ENCODE assay signal across 8 mouse cellular contexts in the genomic region with DNA sequence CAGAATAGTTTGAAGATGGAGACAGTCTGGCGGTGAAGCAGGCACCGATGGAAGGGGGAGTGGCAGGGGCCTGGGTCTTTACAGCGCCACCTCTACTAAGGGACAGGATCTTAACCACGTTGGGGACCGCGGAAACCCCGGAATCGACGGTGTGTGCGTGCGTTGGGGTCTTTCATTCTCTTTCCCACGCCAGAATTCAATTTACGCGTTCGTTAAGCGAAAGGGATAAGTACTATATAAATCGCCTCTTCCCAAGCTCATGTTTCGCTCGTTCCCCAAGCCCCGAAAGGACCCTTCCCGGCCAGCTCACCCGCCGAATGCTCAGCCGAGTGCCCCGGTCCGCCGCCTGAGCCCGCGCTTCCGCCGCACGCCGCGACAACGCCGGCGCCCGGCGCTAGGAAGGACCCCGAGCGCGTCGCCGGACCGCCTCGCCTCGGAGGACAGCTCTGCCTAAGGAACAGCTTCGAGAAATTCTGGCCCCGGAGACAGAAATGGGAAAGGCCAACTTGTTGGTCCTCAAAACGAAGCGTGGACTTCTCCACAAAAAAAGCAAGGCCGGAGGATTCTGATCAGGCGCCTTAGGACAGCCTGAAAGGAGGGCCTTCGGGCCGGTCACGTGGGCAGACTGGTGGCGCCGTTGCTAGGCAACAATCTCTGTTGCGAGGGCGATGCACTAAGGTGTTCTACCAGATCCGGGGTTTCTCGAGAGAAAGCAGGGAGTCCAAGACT. TPM values are rescaled to one million over a fixed set of nuclear protein-coding genes. Genes with fewer than 3 reads are reported as not detected.
DNase-seq lines count a peak whose midpoint lies in the region; ATAC-seq and TF ChIP-seq lines count a peak whose summit lies in the region.

A gene (minus strand): TSS at position 401 of the 729 bp plus-strand sequence.
A gene (plus strand): TSS at position 620 of the 729 bp plus-strand sequence.

- H3ac ChIP-seq in C2C12 (ENCODE audit: control insufficient read depth, insufficient read length, low read depth), result peak within 1 kb of the TSS; percentile 95

- peak within 1 kb of the TSS; percentile 87 for H3K9ac ChIP-seq in heart, embryonic 12.5 days
- H3K9ac ChIP-seq in kidney, postnatal 0 days (ENCODE audit: low read depth, low read length), result peak within 1 kb of the TSS; percentile 76
- H3K9ac ChIP-seq in liver, embryonic 11.5 days (ENCODE audit: low read depth, low read length), result peak within 1 kb of the TSS; percentile 88
- peak within 1 kb of the TSS; percentile 74 for H3K9ac ChIP-seq in stomach, embryonic 14.5 days (replicated peaks; ENCODE audit: low read depth, low read length)

- no peaks in the 10 kb centered on the region for H3K27me3 ChIP-seq in C2C12 (ENCODE audit: control insufficient read depth, insufficient read depth, insufficient read length)
- peaks cover 18% of the 10 kb centered on the region for H3K27me3 ChIP-seq in erythroblast, embryonic 14.5 days (ENCODE audit: control insufficient read depth)
- H3K27me3 ChIP-seq in heart, embryonic 12.5 days (replicated peaks), result peaks cover 14% of the 10 kb centered on the region
- no peaks in the 10 kb centered on the region for H3K27me3 ChIP-seq in kidney, postnatal 0 days (ENCODE audit: insufficient read depth, low read length)
- 0 out of 2 replicates have a peak, but pooled peaks cover 7% of the 10 kb centered on the region for H3K27me3 ChIP-seq in liver, embryonic 11.5 days (replicated peaks; ENCODE audit: control insufficient read depth, insufficient read depth, low read length)
- no peaks in the 10 kb centered on the region for H3K27me3 ChIP-seq in stomach, embryonic 14.5 days (ENCODE audit: control insufficient read depth, insufficient read depth, low read length)

- H3K79me3 ChIP-seq in C2C12 (ENCODE audit: low read depth), result peaks cover 30% of the 10 kb centered on the region

- no peak for TF ChIP-seq CTCF in C2C12 (IDR thresholded peaks at IDR 0.05; ENCODE audit: control insufficient read depth, insufficient read depth, insufficient read length)
- TF ChIP-seq CTCF in brain, embryonic 14.5 days (IDR thresholded peaks at IDR 0.05; ENCODE audit: borderline replicate concordance, extremely low read depth, insufficient read depth, insufficient read length), result no peak
- no peak for TF ChIP-seq CTCF in kidney, postnatal 0 days (IDR thresholded peaks at IDR 0.05; ENCODE audit: low read depth)

- TF ChIP-seq POLR2A in brain, embryonic 14.5 days (IDR thresholded peaks at IDR 0.05; ENCODE audit: borderline replicate concordance, extremely low read depth, insufficient read depth, insufficient read length, poor library complexity, severe bottlenecking), result peak; percentile 92

- H3K79me2 ChIP-seq in C2C12 (ENCODE audit: control insufficient read depth, insufficient read depth), result peaks cover 45% of the 10 kb centered on the region

- peak; percentile 96 for DNase-seq in brain, embryonic 14.5 days (ENCODE audit: low read depth)
- peak; percentile 97 for DNase-seq in kidney, postnatal 0 days (ENCODE audit: low spot score)
- peak; percentile 94 for DNase-seq in liver, embryonic 11.5 days (ENCODE audit: low spot score)
- peak; percentile 97 for DNase-seq in naive thymus-derived CD4-positive, alpha-beta T cell, adult 2 months (ENCODE audit: low read depth)

- peaks cover 22% of the 10 kb centered on the region for H3K36me3 ChIP-seq in C2C12 (ENCODE audit: control insufficient read depth, insufficient read depth)
- peaks cover 39% of the 10 kb centered on the region for H3K36me3 ChIP-seq in erythroblast, embryonic 14.5 days (ENCODE audit: control insufficient read depth)
- peaks cover 19% of the 10 kb centered on the region for H3K36me3 ChIP-seq in heart, embryonic 12.5 days
- H3K36me3 ChIP-seq in kidney, postnatal 0 days (ENCODE audit: insufficient read depth, low read length), result 0 out of 2 replicates have a peak, but pooled peaks cover 12% of the 10 kb centered on the region
- peaks cover 14% of the 10 kb centered on the region; the same call in 1 of the 2 replicates for H3K36me3 ChIP-seq in liver, embryonic 11.5 days (ENCODE audit: control insufficient read depth, insufficient read depth, low read length)
- peaks cover 17% of the 10 kb centered on the region; the same call in 1 of the 2 replicates for H3K36me3 ChIP-seq in stomach, embryonic 14.5 days (ENCODE audit: control insufficient read depth, insufficient read depth, low read length)

- H3K4me3 ChIP-seq in C2C12 (ENCODE audit: insufficient read depth, poor library complexity, severe bottlenecking), result peak within 1 kb of the TSS; percentile 90
- peak within 1 kb of the TSS; percentile 88 for H3K4me3 ChIP-seq in erythroblast, embryonic 14.5 days (replicated peaks)
- H3K4me3 ChIP-seq in heart, embryonic 12.5 days, result peak within 1 kb of the TSS; percentile 89
- peak within 1 kb of the TSS; percentile 77 for H3K4me3 ChIP-seq in kidney, postnatal 0 days (replicated peaks; ENCODE audit: low read depth, low read length)
- H3K4me3 ChIP-seq in liver, embryonic 11.5 days (ENCODE audit: low read depth, low read length), result peak within 1 kb of the TSS; percentile 87
- H3K4me3 ChIP-seq in stomach, embryonic 14.5 days (ENCODE audit: low read depth, low read length), result peak within 1 kb of the TSS; percentile 91

- H3K4me2 ChIP-seq in heart, embryonic 12.5 days, result peak within 1 kb of the TSS; percentile 87
- peak within 1 kb of the TSS; percentile 61 for H3K4me2 ChIP-seq in kidney, postnatal 0 days (ENCODE audit: low read length)
- H3K4me2 ChIP-seq in liver, embryonic 11.5 days, result peak within 1 kb of the TSS; percentile 79
- H3K4me2 ChIP-seq in stomach, embryonic 14.5 days (replicated peaks; ENCODE audit: low read depth, low read length), result peak within 1 kb of the TSS; percentile 80

- peak; percentile 92 for ATAC-seq in heart, embryonic 12.5 days (ENCODE audit: insufficient number of reproducible peaks, low FRiP score)
- peak; percentile 91 for ATAC-seq in kidney, postnatal 0 days (replicated peaks; ENCODE audit: low FRiP score, low read depth)
- peak; percentile 91 for ATAC-seq in liver, embryonic 11.5 days (replicated peaks; ENCODE audit: low FRiP score)
- ATAC-seq in stomach, embryonic 14.5 days (ENCODE audit: insufficient number of reproducible peaks, insufficient read depth, low FRiP score, low read depth), result peak; percentile 90

- peaks cover 62% of the 10 kb centered on the region for H3K4me1 ChIP-seq in erythroblast, embryonic 14.5 days (ENCODE audit: control insufficient read depth)
- H3K4me1 ChIP-seq in heart, embryonic 12.5 days (replicated peaks), result peaks cover 34% of the 10 kb centered on the region
- peaks cover 11% of the 10 kb centered on the region; the same call in 1 of the 2 replicates for H3K4me1 ChIP-seq in kidney, postnatal 0 days (replicated peaks; ENCODE audit: insufficient read depth, low read length)
- peaks cover 15% of the 10 kb centered on the region for H3K4me1 ChIP-seq in liver, embryonic 11.5 days (replicated peaks; ENCODE audit: control insufficient read depth, insufficient read depth, low read length)
- H3K4me1 ChIP-seq in stomach, embryonic 14.5 days (ENCODE audit: control insufficient read depth, insufficient read depth, low read length), result peaks cover 11% of the 10 kb centered on the region

- under 1% methylated on average over 62 of the region's 62 CpGs for WGBS in heart, embryonic 12.5 days
- WGBS in kidney, postnatal 0 days, result under 1% methylated on average over 62 of the region's 62 CpGs
- WGBS in liver, embryonic 11.5 days, result 1% methylated on average over 62 of the region's 62 CpGs
- under 1% methylated on average over 62 of the region's 62 CpGs for WGBS in stomach, embryonic 14.5 days

- no peaks in the 10 kb centered on the region for H3K9me3 ChIP-seq in erythroblast, embryonic 14.5 days (ENCODE audit: control insufficient read depth, low read length)
- no peaks in the 10 kb centered on the region for H3K9me3 ChIP-seq in heart, embryonic 12.5 days (replicated peaks)
- H3K9me3 ChIP-seq in kidney, postnatal 0 days (replicated peaks; ENCODE audit: low read length), result no peaks in the 10 kb centered on the region
- H3K9me3 ChIP-seq in liver, embryonic 11.5 days (ENCODE audit: control insufficient read depth, low read length), result no peaks in the 10 kb centered on the region
- H3K9me3 ChIP-seq in stomach, embryonic 14.5 days (ENCODE audit: control insufficient read depth, low read depth, low read length), result no peaks in the 10 kb centered on the region

- peak within 1 kb of the TSS; percentile 56 for H3K27ac ChIP-seq in heart, embryonic 12.5 days (ENCODE audit: poor library complexity, severe bottlenecking)
- peak within 1 kb of the TSS; percentile 83 for H3K27ac ChIP-seq in kidney, postnatal 0 days
- peak within 1 kb of the TSS; percentile 73 for H3K27ac ChIP-seq in liver, embryonic 11.5 days (ENCODE audit: low read depth, low read length)
- H3K27ac ChIP-seq in stomach, embryonic 14.5 days (ENCODE audit: low read length), result peak within 1 kb of the TSS; percentile 87

TF ChIP-seq in C2C12, 6 proteins besides CTCF, POLR2A, EP300 and RAD21:
- TF ChIP-seq MYOD1 (IDR thresholded peaks at IDR 0.05; ENCODE audit: control insufficient read depth, insufficient read length, low read depth) (no peak), MAX (IDR thresholded peaks at IDR 0.05) (peak; percentile 100), CEBPB (IDR thresholded peaks at IDR 0.05; ENCODE audit: low read depth) (no peak), FOSL1 (IDR thresholded peaks at IDR 0.05; ENCODE audit: insufficient read depth, low read length, poor library complexity, severe bottlenecking) (no peak), USF1 (IDR thresholded peaks at IDR 0.05; ENCODE audit: low read depth) (peak; percentile 100), MYOG (IDR thresholded peaks at IDR 0.05; ENCODE audit: control insufficient read depth, extremely low read depth, insufficient read length) (no peak)

RNA-seq across cellular contexts. Expression of the first gene that starts in this region (rescaled TPM):
- 190 TPM for polyA plus RNA-seq in C2C12 (2012; fragmentation: generic; extraction: Trizol)
- polyA plus RNA-seq in brain, embryonic 14.5 days (2012; rRNA removed), result 114 and 117 TPM in 2 replicates
- 19.5 and 23.9 TPM in 2 replicates for polyA plus RNA-seq in erythroblast, embryonic 14.5 days (2012)
- 145 and 146 TPM in 2 replicates for polyA plus RNA-seq in heart, embryonic 12.5 days (2016; fragmentation: Nextera tagmentation; extraction: Ambion mirVana)
- 127 and 140 TPM in 2 replicates for polyA plus RNA-seq in kidney, postnatal 0 days (2015; fragmentation: Nextera tagmentation; extraction: Ambion mirVana)
- polyA plus RNA-seq in liver, embryonic 11.5 days (2014; fragmentation: Nextera tagmentation; extraction: Ambion mirVana), result 259 and 279 TPM in 2 replicates
- polyA plus RNA-seq in stomach, embryonic 14.5 days (2014; fragmentation: Nextera tagmentation; extraction: Ambion mirVana), result 148 and 168 TPM in 2 replicates

RNA-seq across cellular contexts. Expression of the second gene that starts in this region (rescaled TPM):
- polyA plus RNA-seq in C2C12 (2012; fragmentation: generic; extraction: Trizol), result 0.59 TPM
- 1.1 and 1.3 TPM in 2 replicates for polyA plus RNA-seq in brain, embryonic 14.5 days (2012; rRNA removed)
- 0.26 and 0.36 TPM in 2 replicates for polyA plus RNA-seq in erythroblast, embryonic 14.5 days (2012)
- polyA plus RNA-seq in heart, embryonic 12.5 days (2016; fragmentation: Nextera tagmentation; extraction: Ambion mirVana), result 0.42 and 0.71 TPM in 2 replicates
- 1.8 and 2.1 TPM in 2 replicates for polyA plus RNA-seq in kidney, postnatal 0 days (2015; fragmentation: Nextera tagmentation; extraction: Ambion mirVana)
- polyA plus RNA-seq in liver, embryonic 11.5 days (2014; fragmentation: Nextera tagmentation; extraction: Ambion mirVana), result 0.78 and 1.1 TPM in 2 replicates
- polyA plus RNA-seq in stomach, embryonic 14.5 days (2014; fragmentation: Nextera tagmentation; extraction: Ambion mirVana), result 1.3 and 1.7 TPM in 2 replicates

Comparison
In these comparisons a context has a peak if more than half of its experiments do, and no peak if none do; other contexts are left out.
1. Peak in every context shown above with its lines: DNase-seq, ATAC-seq, H3K4me3 ChIP-seq and H3K27ac ChIP-seq.